Mouse (Mus musculus) lung, postnatal 14 days (tissue): Measurements from ENCODE around the gene Slc23a4.

Source experiments
- DNase-seq: peaks from one replicate; pipeline ENCODE4 v3.0.0; 2021

Gene Slc23a4

DNA sequence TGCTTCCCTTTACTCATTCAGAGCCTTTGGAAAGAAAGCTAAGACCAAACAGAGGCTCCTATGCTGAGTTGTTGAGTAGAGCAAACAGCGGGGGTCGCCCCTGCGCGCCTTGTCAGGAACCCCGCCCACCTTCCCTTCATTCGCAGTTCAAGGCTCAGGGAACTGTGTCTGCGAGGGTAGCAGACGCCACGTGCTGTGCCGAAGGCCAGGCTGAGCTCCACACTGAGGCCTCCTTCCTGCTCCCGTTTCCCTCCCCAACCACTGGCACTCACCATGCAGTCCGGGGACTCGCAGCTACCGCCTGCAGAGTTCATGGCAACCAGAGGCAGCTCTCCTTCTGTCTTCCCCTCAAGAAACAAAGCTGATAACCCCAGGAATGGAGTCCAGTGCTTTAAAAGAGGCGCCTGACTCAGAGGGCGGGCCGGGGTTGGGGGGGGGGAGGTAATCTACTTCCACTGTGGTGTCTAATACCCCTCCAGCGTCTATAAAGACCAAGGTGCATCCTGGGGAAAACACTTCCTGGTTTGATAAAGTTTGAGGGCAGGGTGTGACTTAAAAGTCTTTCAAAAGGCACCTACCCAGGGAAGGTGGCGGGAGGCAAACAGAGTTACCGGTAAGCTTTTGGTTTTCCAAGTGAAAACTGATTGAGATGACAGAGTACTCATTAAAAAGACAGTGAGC is at the start of gene Slc23a4:
Gene Slc23a4 (minus strand): TSS at position 324 of the 681 bp plus-strand sequence.
- DNase-seq, result no peak

DNA sequence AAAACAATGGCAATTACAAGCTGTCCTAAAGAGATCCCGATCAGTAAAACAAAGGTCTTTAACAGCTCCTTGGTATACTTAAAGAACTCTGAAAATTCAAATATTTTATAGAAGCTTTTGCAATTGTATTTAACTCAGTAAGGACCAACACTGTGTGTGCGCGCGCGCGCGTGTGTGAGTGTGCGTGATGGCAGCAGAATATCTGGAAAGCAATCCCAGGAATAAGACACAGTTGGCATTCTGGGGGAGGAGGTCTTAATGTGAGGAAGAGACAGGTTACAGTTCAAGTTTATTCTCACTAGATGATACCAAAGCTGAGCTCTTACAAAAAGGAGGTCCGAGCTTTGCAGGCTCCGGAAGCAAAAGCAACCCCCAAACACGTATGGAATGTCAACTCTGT is 45.1 kb upstream of the Slc23a4 start:
- DNase-seq, result no peak

DNA sequence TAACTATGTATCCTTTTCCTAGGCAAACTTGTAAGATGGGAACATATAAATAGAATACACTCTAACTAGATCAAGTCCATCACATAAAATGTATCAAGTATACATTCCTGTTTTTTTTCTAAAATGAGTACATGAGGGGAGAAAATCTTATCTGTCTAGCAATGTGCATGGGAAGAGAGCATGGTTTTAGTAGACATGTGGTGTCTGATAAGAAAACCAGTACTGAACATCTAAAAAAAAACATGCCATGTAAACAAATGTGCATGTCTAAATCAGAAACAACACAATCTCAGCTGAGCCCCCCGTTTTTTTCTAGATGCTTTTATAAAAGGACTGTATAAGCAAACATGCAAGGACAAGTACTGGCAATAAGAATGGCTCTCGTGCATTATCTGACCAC is 44.5 kb upstream of the Slc23a4 start:
- no peak for DNase-seq

DNA sequence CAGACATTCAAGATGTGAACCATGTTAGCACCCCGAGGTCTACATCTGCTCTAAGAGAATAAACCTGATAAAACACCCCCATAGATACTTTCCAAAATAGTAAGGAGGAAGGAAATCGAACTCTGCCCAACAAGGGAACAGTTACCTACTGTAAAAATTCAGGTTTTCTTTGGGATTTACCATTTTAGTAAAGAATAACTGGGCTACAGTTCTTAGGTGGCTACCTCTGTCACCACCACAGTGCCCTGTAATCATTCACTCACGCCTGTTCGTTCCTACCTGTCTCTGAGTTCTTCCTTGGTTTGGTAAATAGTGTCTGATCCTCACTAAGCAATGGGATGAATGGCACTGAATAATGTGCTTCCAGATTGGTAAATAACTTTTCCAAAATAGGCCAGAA is 42.6 kb upstream of the Slc23a4 start:
- no peak for DNase-seq

GRCm38 (mm10) chr6:35030226-35030625 is 42.0 kb upstream of the Slc23a4 start:
- no peak for DNase-seq

DNA sequence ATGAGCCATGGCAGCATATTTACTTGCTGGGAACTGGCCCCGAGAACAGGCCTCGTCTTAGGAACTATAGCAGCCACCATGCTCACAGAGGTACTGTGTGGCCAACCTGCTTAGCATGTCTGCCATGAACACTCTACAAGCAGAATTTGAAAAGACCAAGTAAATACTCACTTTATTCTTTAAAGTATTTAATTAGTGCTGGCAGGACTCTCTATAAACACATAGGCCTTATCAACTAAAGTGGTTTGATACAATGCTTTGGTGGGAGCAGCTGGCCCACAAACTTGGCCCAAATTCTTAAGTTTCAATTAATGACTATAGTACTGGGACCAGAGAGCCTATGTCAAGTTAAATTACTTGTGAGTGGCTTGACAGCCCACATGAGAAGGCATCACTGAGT is 39.8 kb upstream of the Slc23a4 start:
- no peak for DNase-seq

DNA sequence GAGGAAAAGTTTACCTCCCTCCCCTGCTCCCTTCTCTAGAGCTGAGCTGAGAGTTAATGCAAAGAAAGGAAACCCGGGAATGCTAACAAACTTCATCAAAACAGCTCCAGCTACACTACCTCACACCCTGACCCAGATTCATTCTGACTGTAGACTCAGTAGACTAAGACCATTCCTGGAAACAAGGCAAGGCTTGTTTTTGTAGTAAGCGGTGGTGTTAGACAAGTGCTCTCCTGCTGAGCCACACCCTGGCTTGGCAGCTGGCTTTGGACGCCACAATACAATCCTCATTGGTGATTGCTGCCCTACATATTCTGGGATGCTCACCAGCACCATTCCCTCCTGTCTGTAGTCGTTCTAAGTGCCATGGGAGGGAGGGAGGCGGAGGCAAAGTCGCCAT is 39.1 kb upstream of the Slc23a4 start:
- DNase-seq, result no peak

DNA sequence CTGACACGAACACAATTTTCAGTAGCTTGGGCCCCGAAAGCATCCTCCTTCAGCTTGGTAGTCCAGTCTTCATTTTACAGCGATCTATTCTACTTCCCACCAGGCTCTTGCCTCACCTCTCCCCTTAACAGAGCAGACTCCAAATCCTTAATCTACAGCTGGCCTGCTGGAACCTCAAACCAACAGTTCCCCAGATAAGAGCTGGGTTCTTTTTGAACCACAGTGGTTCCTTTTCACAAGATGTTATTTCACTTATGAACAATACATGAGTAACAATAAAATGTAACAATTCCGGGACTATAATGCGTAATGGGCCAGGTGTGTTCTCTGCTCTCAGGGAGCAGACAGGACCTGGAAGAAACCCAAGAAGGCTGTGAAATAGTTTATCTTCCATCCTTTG is 28.4 kb upstream of the Slc23a4 start:
- no peak for DNase-seq

DNA sequence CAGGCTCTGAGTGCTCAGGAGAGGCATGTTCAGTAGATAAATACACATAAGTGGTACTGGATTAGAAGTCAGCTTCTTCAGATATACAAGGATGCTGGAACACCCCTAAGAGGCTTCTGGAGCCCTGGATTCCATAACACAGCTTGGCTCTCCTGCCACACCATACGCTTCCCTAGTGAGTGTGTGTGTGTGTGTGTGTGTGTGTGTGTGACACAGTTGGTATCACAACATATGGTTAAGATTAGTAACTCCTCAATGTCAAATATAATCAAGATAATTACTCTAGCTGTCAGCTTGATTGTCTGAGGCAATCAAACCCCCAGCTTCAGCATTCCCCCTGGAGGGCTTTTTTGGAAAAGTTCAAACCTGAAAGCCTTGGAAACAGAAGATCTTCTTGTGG is 23.7 kb upstream of the Slc23a4 start:
- DNase-seq, result no peak

- DNase-seq, result no peak
These were observed 22.5 kb upstream of the Slc23a4 start for GRCm38 (mm10) chr6:35010705-35011104.

DNA sequence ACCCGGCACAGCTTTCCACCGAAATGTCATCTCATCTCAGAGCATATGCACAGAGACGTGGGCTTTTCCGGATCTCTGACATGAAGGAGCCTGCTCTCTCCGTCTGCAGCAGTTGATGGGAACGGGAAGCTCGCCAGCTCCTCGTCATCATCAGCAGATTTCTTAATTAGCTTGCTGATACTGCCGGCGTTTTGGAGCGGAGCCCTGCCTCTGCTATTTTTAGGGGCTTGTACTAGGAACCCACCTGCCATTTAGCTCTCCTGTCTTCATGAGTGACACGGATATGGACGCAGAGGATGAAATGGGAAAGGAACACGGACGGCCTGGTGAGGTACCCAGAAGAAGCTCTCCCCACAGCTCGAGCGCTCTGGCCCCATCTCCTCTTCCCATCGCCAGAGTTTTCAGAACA is 14.1 kb upstream of the Slc23a4 start:
- peak; percentile 32 for DNase-seq

DNA sequence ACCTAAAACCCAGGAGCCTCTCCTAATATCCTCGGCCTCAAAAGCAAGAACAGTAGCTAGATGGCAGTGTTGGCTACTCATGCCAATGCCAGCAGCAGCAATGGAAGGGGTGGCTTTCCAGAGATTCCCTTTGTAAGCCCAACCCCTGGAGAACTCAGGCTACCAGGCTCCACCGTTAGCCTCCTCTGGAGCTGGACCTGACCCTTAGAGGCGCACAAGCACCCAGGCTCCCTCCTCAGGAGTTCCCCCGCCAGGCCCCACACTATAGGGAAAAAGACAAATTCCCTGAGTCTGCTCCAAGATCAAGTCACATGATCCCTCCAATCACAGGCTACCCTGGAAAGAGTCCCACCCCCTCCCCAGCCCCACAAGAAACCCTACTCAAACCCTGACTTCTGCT is 10.9 kb upstream of the Slc23a4 start:
- DNase-seq, result peak; percentile 30

DNA sequence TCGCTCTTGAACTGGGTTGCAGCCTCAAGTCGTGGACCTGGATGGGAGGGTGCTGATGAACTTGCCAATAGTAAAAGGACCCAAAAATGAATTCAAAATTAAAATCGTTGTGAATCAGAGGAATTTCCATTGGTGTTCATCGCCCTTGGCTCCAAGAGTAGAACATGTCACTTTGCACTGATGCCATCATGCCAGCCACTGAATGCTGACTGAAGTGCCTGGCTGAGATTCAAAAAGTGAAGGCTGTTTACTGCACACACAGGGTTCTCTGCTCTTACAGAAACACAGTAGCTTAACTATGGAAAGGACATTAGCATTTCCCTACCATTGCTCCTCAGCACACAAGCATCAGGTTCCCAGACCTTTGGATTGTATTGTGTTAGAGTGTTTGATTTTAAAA is 8.3 kb upstream of the Slc23a4 start:
- no peak for DNase-seq

DNA sequence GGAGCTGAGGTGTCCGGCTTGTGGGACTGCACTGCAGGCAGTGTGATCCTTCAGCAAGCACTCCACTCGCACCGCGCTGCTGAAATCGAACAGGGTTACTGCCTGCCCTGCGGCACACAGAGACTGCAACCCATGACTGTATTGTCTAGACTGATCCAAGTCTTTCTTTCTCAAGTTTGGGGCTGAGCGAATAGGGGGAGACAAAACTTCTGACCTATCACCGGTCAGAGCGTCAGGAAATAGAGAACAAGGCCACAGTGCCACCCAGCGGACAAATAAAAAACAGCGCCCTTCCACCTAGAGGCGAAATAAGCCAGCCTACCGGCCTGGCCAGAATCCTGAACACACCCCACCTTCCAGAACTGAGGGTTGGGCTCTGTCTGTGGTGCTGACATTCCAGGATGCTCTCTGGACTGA is 7.1 kb upstream of the Slc23a4 start:
- DNase-seq, result peak; percentile 88

GRCm38 (mm10) chr6:34994692-34995091 is 6.5 kb upstream of the Slc23a4 start:
- peak; percentile 11 for DNase-seq

- no peak for DNase-seq
These were observed 1.1 kb upstream of the Slc23a4 start for GRCm38 (mm10) chr6:34989263-34989662.

GRCm38 (mm10) chr6:34987085-34987645 is 1.0 kb downstream of the Slc23a4 start:
- DNase-seq, result no peak

GRCm38 (mm10) chr6:34980661-34981060 is 7.5 kb downstream of the Slc23a4 start:
- DNase-seq, result no peak

DNA sequence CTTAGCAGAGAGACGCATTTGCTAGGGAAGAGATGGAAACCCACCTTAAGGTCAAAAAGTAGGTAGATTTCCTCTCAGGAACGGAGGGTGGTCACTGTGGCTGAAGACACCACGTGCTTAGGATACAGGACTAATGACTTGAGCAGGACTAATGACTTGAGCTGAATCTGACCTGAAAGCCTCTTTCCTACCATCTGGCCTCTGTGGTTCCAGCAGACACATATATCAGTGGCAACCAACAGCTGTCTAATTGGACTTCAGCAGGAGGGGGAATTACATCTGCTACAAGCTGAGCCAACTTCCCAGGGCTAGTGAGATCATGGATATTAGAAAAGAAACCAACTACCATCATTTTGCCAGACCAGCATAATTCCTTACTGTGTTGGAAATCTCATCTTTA is 8.9 kb downstream of the Slc23a4 start:
- DNase-seq, result no peak

DNA sequence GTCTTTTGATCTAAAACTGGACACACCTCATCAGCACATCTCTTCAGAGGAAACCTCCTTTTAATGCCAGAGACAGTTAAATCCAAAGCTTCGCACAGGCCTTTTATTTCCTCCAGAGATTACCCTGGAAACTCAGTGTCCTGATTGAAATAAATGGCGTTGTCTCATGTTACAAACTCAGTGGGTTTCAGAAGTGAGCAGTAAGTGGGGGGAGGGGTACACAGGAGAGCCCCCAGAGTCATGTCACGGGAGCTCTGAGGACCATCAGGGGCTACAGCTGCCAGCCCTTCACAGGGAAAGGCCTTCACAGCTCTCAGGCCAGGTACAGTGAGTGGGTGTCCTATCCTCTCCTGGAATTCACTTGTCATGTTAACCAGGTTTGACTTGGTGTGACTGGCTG is 17.0 kb downstream of the Slc23a4 start:
- DNase-seq, result no peak

DNA sequence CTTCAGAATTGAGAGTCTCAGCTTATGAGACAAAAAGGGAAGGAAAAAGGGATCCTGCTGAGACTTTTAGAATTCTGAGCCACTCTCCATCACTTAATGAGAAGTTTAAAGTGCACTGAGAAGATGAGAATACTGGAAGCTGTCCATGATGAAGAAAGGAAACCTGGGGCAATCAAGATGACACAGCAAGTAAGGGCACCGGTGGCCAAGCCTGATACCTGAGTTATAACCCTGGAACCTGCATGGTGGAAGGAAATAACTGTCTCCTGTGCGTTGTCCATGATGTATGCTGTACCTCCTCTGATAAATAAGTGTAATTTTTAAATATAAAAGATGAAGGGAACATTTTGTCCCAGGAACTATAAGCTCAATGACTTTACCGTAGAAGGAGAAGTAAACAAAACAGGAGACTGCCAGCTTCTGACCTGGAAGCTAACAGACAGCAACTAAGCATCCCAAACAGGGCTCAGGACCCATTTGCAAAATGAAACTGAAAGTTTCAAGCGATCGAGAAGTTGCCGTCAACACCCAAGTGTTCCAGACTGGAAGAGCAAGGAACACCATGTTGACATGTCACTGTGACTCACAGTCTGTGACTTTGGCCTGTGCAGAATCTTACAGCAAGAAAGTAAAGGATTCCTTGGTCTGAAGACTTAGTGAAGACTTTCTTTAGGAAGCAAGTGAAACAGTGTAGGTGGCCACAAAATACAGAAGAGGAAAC is 22.2 kb downstream of the Slc23a4 start:
- no peak for DNase-seq

- no peak for DNase-seq
These were observed 23.7 kb downstream of the Slc23a4 start for GRCm38 (mm10) chr6:34964550-34964949.

- DNase-seq, result no peak
These were observed 29.1 kb downstream of the Slc23a4 start for GRCm38 (mm10) chr6:34959131-34959530.

- DNase-seq, result no peak
These were observed 32.4 kb downstream of the Slc23a4 start for GRCm38 (mm10) chr6:34955862-34956241.
